Mouse (Mus musculus) liver, embryonic 11.5 days (tissue): ENCODE measurements around the gene Nrip3. TPM values are rescaled to one million over a fixed set of nuclear protein-coding genes. Genes with fewer than 3 reads are reported as not detected.

Source experiments
- ATAC-seq: fragments of 200-750 bp; cut with Nextera tagmentation; replicated peaks from 2 replicates; pipeline ENCODE4 v1.8.0; 2017; ENCODE audit warnings: moderate number of reproducible peaks, mild to moderate bottlenecking, moderate TSS enrichment, moderate library complexity; ENCODE audit not compliant: low FRiP score
- DNase-seq: peaks from one replicate; pipeline ENCODE4 v3.0.0-alpha.2; 2017; ENCODE audit warnings: low spot score
- H3K27ac ChIP-seq: fragments of 300-500 bp; sonication (generic); 2 replicates; pipeline ENCODE4 v1.5.1; 2014; ENCODE audit warnings: mild to moderate bottlenecking, low read depth, low read length, control low read depth
- H3K27me3 ChIP-seq: fragments of 300-500 bp; sonication (generic); replicated peaks from 2 replicates; pipeline ENCODE4 v1.6.1; 2014; ENCODE audit warnings: low read length, mixed read lengths; ENCODE audit not compliant: control insufficient read depth, insufficient read depth
- H3K36me3 ChIP-seq: fragments of 300-500 bp; sonication (generic); 2 replicates; pipeline ENCODE4 v1.6.1; 2014; ENCODE audit warnings: mild to moderate bottlenecking, low read length, moderate library complexity, mixed read lengths; ENCODE audit not compliant: control insufficient read depth, insufficient read depth
- H3K4me1 ChIP-seq: fragments of 300-500 bp; sonication (generic); replicated peaks from 2 replicates; pipeline ENCODE4 v1.6.1; 2014; ENCODE audit warnings: low read length, mixed read lengths; ENCODE audit not compliant: control insufficient read depth, insufficient read depth
- H3K4me2 ChIP-seq: fragments of 300-500 bp; sonication (generic); 2 replicates; pipeline ENCODE4 v1.6.1; 2014; ENCODE audit warnings: mild to moderate bottlenecking, control low read depth, moderate library complexity
- H3K4me3 ChIP-seq: fragments of 300-500 bp; sonication (generic); 2 replicates; pipeline ENCODE4 v1.5.1; 2014; ENCODE audit warnings: low read depth, low read length, control low read depth
- H3K9ac ChIP-seq: fragments of 300-500 bp; sonication (generic); 2 replicates; pipeline ENCODE4 v1.6.1; 2014; ENCODE audit warnings: low read depth, low read length, control low read depth
- H3K9me3 ChIP-seq: fragments of 300-500 bp; sonication (generic); 2 replicates; pipeline ENCODE4 v1.6.1; 2016; ENCODE audit warnings: low read length, inconsistent platforms, mixed read lengths; ENCODE audit not compliant: control insufficient read depth
- WGBS: fragments of 180-500 bp; shearing (Covaris S2); extraction: QIAGEN DNeasy Blood & Tissue Kit; methylation state at CpG from one replicate; pipeline ENCODE4 v1.1.7; 2014; 5-methylcytosine and 5-hydroxymethylcytosine counted together
- polyA plus RNA-seq: library from polyadenylated mRNA; unstranded; fragments of >200 nt; fragmentation: Nextera tagmentation; extraction: Ambion mirVana; gene quantifications from 2 replicates; pipeline ENCODE4 v1.2.1, GENCODE M21; 2014

Nrip3 gene
- polyA plus RNA-seq, 1 experiment from 2014 or later, result 0.52 TPM

DNA sequence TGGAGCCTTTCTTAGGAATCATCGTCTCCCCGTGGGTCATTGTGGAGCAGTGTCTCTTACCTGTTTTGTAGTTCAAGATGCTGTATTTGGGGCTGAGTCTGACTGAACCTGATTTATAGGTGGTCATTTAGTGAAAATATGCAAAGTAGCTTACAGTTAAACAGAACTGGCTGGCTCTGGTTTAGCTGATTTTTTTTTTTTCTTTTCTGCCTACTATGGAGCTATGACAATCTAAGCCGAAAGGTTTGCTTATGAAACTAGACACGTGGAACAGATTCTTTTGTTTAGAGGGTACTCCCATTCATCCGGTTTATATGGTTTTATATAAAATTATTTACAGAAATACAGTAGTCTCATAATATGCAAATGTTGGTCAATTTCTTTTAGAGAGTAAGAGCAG lies 50.2 kb downstream of the Nrip3 start, which contains the start of gene Ascl3:
Gene Ascl3 (minus strand): TSS at position 101 of the 400 bp plus-strand sequence.
- H3K4me2 ChIP-seq, result no peak within 1 kb of the TSS
- 87% methylated on average over 5 of the region's 5 CpGs for WGBS
- no peak within 1 kb of the TSS for H3K27ac ChIP-seq
- H3K36me3 ChIP-seq, result peaks cover 2% of the 10 kb centered on the region; the same call in 1 of the 2 replicates
- H3K9ac ChIP-seq, result no peak within 1 kb of the TSS; the same call in 1 of the 2 replicates
- H3K9me3 ChIP-seq, result no peaks in the 10 kb centered on the region
- no peak for ATAC-seq
- H3K27me3 ChIP-seq, result no peaks in the 10 kb centered on the region
- no peak within 1 kb of the TSS for H3K4me3 ChIP-seq
- H3K4me1 ChIP-seq, result no peaks in the 10 kb centered on the region; the same call in 1 of the 2 replicates
- no peak for DNase-seq

DNA sequence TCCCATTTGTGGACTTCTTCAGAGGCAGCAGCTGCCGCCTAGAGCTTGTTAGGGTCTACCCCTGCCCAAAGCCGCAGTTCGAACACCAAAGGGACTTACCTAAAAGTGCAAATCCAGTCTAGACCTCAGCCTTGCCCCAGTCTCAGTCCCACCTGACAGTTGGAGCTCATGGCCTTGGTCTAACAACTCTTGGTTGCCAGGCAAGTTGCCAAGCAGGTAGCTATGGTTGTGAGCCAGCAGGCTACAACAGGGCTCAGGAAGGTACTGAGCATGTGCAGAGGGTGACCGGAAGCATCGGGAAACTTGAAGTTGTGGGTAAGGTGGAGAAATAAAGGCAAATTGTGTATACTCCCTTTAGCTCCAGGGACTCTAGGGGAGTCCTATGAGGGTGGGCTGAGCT lies 58.1 kb downstream of the Nrip3 start, which contains the start of gene BC051019:
Gene BC051019 (minus strand): TSS at position 154 of the 400 bp plus-strand sequence.
- Histone ChIP-seq H3K4me2 (no peak within 1 kb of the TSS), H3K9me3 (0 out of 2 replicates have a peak, but pooled peaks cover 3% of the 10 kb centered on the region), H3K4me1 (peaks cover 2% of the 10 kb centered on the region; the same call in 1 of the 2 replicates), H3K27ac (no peak within 1 kb of the TSS), H3K9ac (no peak within 1 kb of the TSS), H3K4me3 (no peak within 1 kb of the TSS), H3K27me3 (no peaks in the 10 kb centered on the region), H3K36me3 (no peaks in the 10 kb centered on the region)
- DNase-seq (no peak), ATAC-seq (no peak)
- 86% methylated on average over 5 of the region's 5 CpGs for WGBS

GRCm38 (mm10) chr7:109723114-109723513 lies 58.7 kb downstream of the Nrip3 start:
- no peak overlapping the region for H3K4me2 ChIP-seq
- H3K36me3 ChIP-seq, result no peaks in the 10 kb centered on the region
- H3K27ac ChIP-seq, result no peak overlapping the region
- WGBS, result 91% methylated on average over 8 of the region's 8 CpGs
- H3K4me1 ChIP-seq, result peaks cover 2% of the 10 kb centered on the region; the same call in 1 of the 2 replicates
- ATAC-seq, result no peak
- no peak for DNase-seq
- H3K4me3 ChIP-seq, result no peak overlapping the region
- no peaks in the 10 kb centered on the region for H3K27me3 ChIP-seq
- no peak overlapping the region for H3K9ac ChIP-seq
- H3K9me3 ChIP-seq, result 0 out of 2 replicates have a peak, but pooled peaks cover 3% of the 10 kb centered on the region

GRCm38 (mm10) chr7:109722618-109723017 lies 59.2 kb downstream of the Nrip3 start:
- peaks cover 2% of the 10 kb centered on the region; the same call in 1 of the 2 replicates for H3K4me1 ChIP-seq

GRCm38 (mm10) chr7:109719286-109719685 lies 62.5 kb downstream of the Nrip3 start:
- Histone ChIP-seq H3K9me3 (0 out of 2 replicates have a peak, but pooled peaks cover 3% of the 10 kb centered on the region), H3K36me3 (no peaks in the 10 kb centered on the region), H3K4me2 (no peak overlapping the region), H3K4me3 (no peak overlapping the region), H3K27me3 (no peaks in the 10 kb centered on the region), H3K9ac (no peak overlapping the region), H3K27ac (no peak overlapping the region), H3K4me1 (no peaks in the 10 kb centered on the region)
- WGBS, result 64% methylated on average over 9 of the region's 9 CpGs
- no peak for DNase-seq
- ATAC-seq, result no peak

More at GRCm38 (mm10) chr7:109722618-109723017, 59.2 kb downstream of the Nrip3 start:
- no peaks in the 10 kb centered on the region for H3K27me3 ChIP-seq
- no peak overlapping the region for H3K9ac ChIP-seq
- ATAC-seq (no peak), DNase-seq (no peak)
- no peak overlapping the region for H3K27ac ChIP-seq
- H3K4me2 ChIP-seq, result no peak overlapping the region
- H3K36me3 ChIP-seq, result no peaks in the 10 kb centered on the region
- no peak overlapping the region for H3K4me3 ChIP-seq
- 90% methylated on average over 2 of the region's 2 CpGs for WGBS
- H3K9me3 ChIP-seq, result 0 out of 2 replicates have a peak, but pooled peaks cover 3% of the 10 kb centered on the region

DNA sequence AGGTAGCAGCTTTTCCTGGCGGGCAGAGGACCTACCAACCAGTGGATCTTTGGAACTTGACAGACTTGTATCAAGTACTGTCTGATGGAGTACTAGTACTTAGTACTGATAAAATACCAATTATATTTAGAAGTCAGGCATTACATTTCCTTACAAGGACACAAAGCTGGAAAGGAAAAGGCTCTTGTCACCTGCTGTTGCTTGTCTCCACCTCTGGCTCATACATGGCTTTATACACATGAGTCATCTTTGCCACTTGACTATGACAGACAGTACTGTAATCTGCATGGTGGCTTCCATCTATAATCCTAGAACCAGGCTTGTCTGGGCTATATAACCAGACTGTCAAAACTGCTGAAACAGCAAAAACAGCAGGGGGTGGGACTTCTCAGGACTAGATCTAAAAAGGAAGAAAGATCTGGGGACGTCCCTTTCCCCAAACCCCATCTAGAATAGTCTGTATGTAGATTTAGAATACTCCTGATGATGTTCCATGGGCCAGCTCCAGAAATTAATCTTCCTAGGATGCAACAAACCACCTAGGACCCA lies 68.3 kb downstream of the Nrip3 start:
- Histone ChIP-seq H3K27ac (no peak overlapping the region), H3K4me1 (no peaks in the 10 kb centered on the region), H3K4me2 (no peak overlapping the region), H3K4me3 (no peak overlapping the region), H3K27me3 (no peaks in the 10 kb centered on the region), H3K9me3 (no peaks in the 10 kb centered on the region), H3K9ac (no peak overlapping the region), H3K36me3 (peaks cover 3% of the 10 kb centered on the region; the same call in 1 of the 2 replicates)
- ATAC-seq, result no peak
- WGBS, result 84% methylated on average over 2 of the region's 2 CpGs
- DNase-seq, result no peak

DNA sequence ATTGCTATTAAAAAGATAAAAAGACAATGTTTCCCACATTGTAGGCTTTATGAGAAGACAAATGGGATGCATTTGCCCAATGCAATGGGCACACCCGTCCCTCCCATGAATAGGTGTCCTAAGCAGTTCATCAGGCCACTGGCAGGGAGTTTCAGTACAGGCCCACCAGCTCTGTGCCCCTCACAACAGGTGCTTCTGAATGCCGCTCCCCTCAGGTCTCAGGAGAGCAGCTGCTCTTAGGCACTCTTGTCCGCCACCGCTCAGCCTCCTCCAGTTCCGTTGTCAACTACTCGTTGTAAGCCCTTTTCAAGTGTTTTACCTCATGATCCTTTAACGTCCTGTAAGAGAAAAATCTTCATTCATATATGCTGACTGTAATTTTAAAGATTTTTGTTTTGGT lies 69.6 kb downstream of the Nrip3 start:
- H3K4me2 ChIP-seq, result no peak overlapping the region
- no peaks in the 10 kb centered on the region for H3K4me1 ChIP-seq
- H3K27ac ChIP-seq, result no peak overlapping the region
- no peaks in the 10 kb centered on the region for H3K9me3 ChIP-seq
- DNase-seq, result no peak
- H3K27me3 ChIP-seq, result no peaks in the 10 kb centered on the region
- no peak overlapping the region for H3K9ac ChIP-seq
- H3K4me3 ChIP-seq, result no peak overlapping the region
- peaks cover 3% of the 10 kb centered on the region; the same call in 1 of the 2 replicates for H3K36me3 ChIP-seq
- ATAC-seq, result no peak
- WGBS, result 94% methylated on average over 7 of the region's 7 CpGs

- ATAC-seq, result no peak
- Histone ChIP-seq H3K27me3 (no peaks in the 10 kb centered on the region), H3K4me2 (no peak overlapping the region), H3K4me3 (no peak overlapping the region), H3K27ac (no peak overlapping the region), H3K9ac (no peak overlapping the region), H3K36me3 (peaks cover 3% of the 10 kb centered on the region; the same call in 1 of the 2 replicates), H3K9me3 (no peaks in the 10 kb centered on the region), H3K4me1 (no peaks in the 10 kb centered on the region)
- DNase-seq, result no peak
- 69% methylated on average over 1 of the region's 1 CpGs for WGBS
Measured at GRCm38 (mm10) chr7:109710069-109710468, 71.8 kb downstream of the Nrip3 start.

DNA sequence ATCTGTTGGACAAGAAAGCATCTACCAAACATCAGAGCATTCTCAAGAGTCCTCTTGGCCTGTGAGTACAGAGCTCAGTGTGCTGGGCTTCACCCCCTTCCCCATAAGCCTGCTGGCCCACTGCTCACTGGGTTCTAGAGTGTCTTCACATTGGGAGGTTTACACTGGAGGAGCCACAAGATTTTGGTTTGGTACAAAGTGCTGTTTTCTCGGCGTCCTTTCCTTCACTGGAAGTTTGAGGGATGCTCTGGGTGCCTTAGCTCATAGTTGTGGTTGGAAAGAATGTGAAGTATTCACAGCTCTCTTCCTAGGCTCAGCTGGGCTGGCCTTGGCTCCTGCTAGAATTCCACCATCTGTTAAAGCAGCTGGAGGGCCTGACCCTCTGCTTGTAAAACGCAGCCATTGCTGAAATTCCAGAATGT lies 72.9 kb downstream of the Nrip3 start:
- H3K4me1 ChIP-seq, result no peaks in the 10 kb centered on the region
- no peaks in the 10 kb centered on the region for H3K27me3 ChIP-seq
- peaks cover 3% of the 10 kb centered on the region; the same call in 1 of the 2 replicates for H3K36me3 ChIP-seq
- H3K27ac ChIP-seq, result no peak overlapping the region
- no peaks in the 10 kb centered on the region for H3K9me3 ChIP-seq
- ATAC-seq (no peak), DNase-seq (no peak)
- H3K9ac ChIP-seq, result no peak overlapping the region
- no peak overlapping the region for H3K4me2 ChIP-seq
- 53% methylated on average over 3 of the region's 3 CpGs for WGBS
- no peak overlapping the region for H3K4me3 ChIP-seq
